19 mouse cellular contexts compared by ENCODE assay signal in genomic region chr15:42069072-42069471, GRCm38 (mm10).
A peak's percentile ranks its signal among the peaks of the same experiment; 100 is the strongest.
DNase-seq lines count a peak whose midpoint lies in the region; ATAC-seq and TF ChIP-seq lines count a peak whose summit lies in the region.
"Had no signal": no experiment of that assay in that cellular context is flagged by ENCODE, and none has a peak within 500 bp of the region (broad histone marks: within the 10 kb centered on the region; RNA-seq: fewer than 3 reads in every experiment).

No protein-coding gene starts in this region.

- no peak for TF ChIP-seq POLR2A in limb, embryonic 14.5 days (IDR thresholded peaks at IDR 0.05; ENCODE audit: borderline replicate concordance, extremely low read depth, insufficient read depth, insufficient read length)

- H3K4me2 ChIP-seq in kidney, embryonic 16.5 days (replicated peaks; ENCODE audit: low read depth, low read length): no peak overlapping the region
- no peak overlapping the region for H3K4me2 ChIP-seq in limb, embryonic 14.5 days (replicated peaks; ENCODE audit: low read depth, low read length, severe bottlenecking)
- H3K4me2 ChIP-seq: heart, embryonic 12.5 days; lung, embryonic 15.5 days had no signal

- 51% methylated on average over 3 of the region's 3 CpGs for WGBS in kidney, embryonic 16.5 days
- WGBS in limb, embryonic 14.5 days: 48% methylated on average over 3 of the region's 3 CpGs

- no peak overlapping the region for H3K27ac ChIP-seq in kidney, embryonic 16.5 days (ENCODE audit: low read length)
- H3K27ac ChIP-seq in limb, embryonic 14.5 days (replicated peaks; ENCODE audit: low read depth, low read length): no peak overlapping the region
- H3K27ac ChIP-seq: lung, embryonic 15.5 days had no signal

- no peaks in the 10 kb centered on the region for H3K4me1 ChIP-seq in kidney, embryonic 16.5 days (ENCODE audit: insufficient read depth, low read length)
- no peaks in the 10 kb centered on the region; the same call in 1 of the 2 replicates for H3K4me1 ChIP-seq in limb, embryonic 14.5 days (ENCODE audit: control insufficient read depth, insufficient read depth, low read length)
- H3K4me1 ChIP-seq: heart, embryonic 12.5 days; lung, embryonic 15.5 days had no signal

- no peaks in the 10 kb centered on the region for H3K27me3 ChIP-seq in kidney, embryonic 16.5 days (ENCODE audit: insufficient read depth, low read length)
- no peaks in the 10 kb centered on the region for H3K27me3 ChIP-seq in limb, embryonic 14.5 days (ENCODE audit: control insufficient read depth, insufficient read depth, low read length)
- H3K27me3 ChIP-seq: heart, embryonic 12.5 days; lung, embryonic 15.5 days; megakaryocyte, embryonic 14.5 days had no signal

- H3K36me3 ChIP-seq in kidney, embryonic 16.5 days (ENCODE audit: insufficient read depth, low read length): no peaks in the 10 kb centered on the region
- H3K36me3 ChIP-seq in limb, embryonic 14.5 days (ENCODE audit: control insufficient read depth, insufficient read depth, low read length): no peaks in the 10 kb centered on the region
- H3K36me3 ChIP-seq: heart, embryonic 12.5 days; lung, embryonic 15.5 days had no signal

- no peak overlapping the region for H3K4me3 ChIP-seq in kidney, embryonic 16.5 days (ENCODE audit: low read length)
- no peak overlapping the region for H3K4me3 ChIP-seq in limb, embryonic 14.5 days (replicated peaks; ENCODE audit: low read length)
- H3K4me3 ChIP-seq: heart, embryonic 12.5 days; lung, embryonic 15.5 days; megakaryocyte, embryonic 14.5 days had no signal

- peak; percentile 40 for DNase-seq in embryo, embryonic 10 days (ENCODE audit: low spot score)
- no peak for DNase-seq in embryo, embryonic 9.5 days (ENCODE audit: extremely low spot score)
- DNase-seq in kidney, postnatal 4 days: no peak
- DNase-seq in embryo, embryonic 10.5 days (ENCODE audit: low spot score): peak; percentile 26
- DNase-seq in limb, embryonic 14.5 days (ENCODE audit: low spot score): peak; percentile 24
- no peak for DNase-seq in adrenal gland, adult 18-20 months (ENCODE audit: low spot score in 2 of 2)
- DNase-seq: adrenal gland, postnatal 25 days; B cell, adult 2 months; cerebellum, adult 11-12 months; gastrocnemius, postnatal 25 days; kidney, postnatal 36 days; layer of hippocampus, postnatal 36 days; liver; right cerebral cortex, postnatal 25 days had no signal

- H3K9ac ChIP-seq in kidney, embryonic 16.5 days (replicated peaks; ENCODE audit: low read length): no peak overlapping the region
- H3K9ac ChIP-seq in limb, embryonic 14.5 days (ENCODE audit: low read depth, low read length, severe bottlenecking): no peak overlapping the region
- H3K9ac ChIP-seq: heart, embryonic 12.5 days; lung, embryonic 15.5 days had no signal

- no peaks in the 10 kb centered on the region for H3K9me3 ChIP-seq in kidney, embryonic 16.5 days (ENCODE audit: low read length)
- no peaks in the 10 kb centered on the region for H3K9me3 ChIP-seq in limb, embryonic 14.5 days (ENCODE audit: control insufficient read depth, low read length)
- H3K9me3 ChIP-seq: heart, embryonic 12.5 days; lung, embryonic 15.5 days; megakaryocyte, embryonic 14.5 days had no signal

- ATAC-seq in kidney, embryonic 16.5 days (ENCODE audit: low FRiP score, low TSS enrichment): peak; percentile 59; the same call in 1 of the 2 replicates
- peak; percentile 55 for ATAC-seq in limb, embryonic 14.5 days (ENCODE audit: low FRiP score, low read depth)
- no peak for ATAC-seq in frontal cortex, adult (ENCODE audit: low TSS enrichment)

Comparison
In these comparisons a context has a peak if more than half of its experiments do, and no peak if none do; other contexts are left out.
1. DNase-seq: peak in embryo, embryonic 10 days (single experiment), embryo, embryonic 10.5 days (single experiment) and limb, embryonic 14.5 days (single experiment); none in embryo, embryonic 9.5 days (single experiment), kidney, postnatal 4 days (0 of 2) and adrenal gland, adult 18-20 months (0 of 2).